Mouse (Mus musculus) embryo, embryonic 11.5 days (tissue): ENCODE results near the gene Peli2.

Experiments used
- DNase-seq: peaks from one replicate; pipeline ENCODE4 v3.0.0-alpha.2; 2012; ENCODE audit warnings: low read depth, low spot score

The Peli2 gene

GRCm38 (mm10) chr14:48222684-48223083 lies 102.1 kb downstream of the Peli2 start:
- no peak for DNase-seq

GRCm38 (mm10) chr14:48224203-48224602 lies 103.6 kb downstream of the Peli2 start:
- no peak for DNase-seq

GRCm38 (mm10) chr14:48224861-48225300 lies 104.3 kb downstream of the Peli2 start:
- no peak for DNase-seq

DNA sequence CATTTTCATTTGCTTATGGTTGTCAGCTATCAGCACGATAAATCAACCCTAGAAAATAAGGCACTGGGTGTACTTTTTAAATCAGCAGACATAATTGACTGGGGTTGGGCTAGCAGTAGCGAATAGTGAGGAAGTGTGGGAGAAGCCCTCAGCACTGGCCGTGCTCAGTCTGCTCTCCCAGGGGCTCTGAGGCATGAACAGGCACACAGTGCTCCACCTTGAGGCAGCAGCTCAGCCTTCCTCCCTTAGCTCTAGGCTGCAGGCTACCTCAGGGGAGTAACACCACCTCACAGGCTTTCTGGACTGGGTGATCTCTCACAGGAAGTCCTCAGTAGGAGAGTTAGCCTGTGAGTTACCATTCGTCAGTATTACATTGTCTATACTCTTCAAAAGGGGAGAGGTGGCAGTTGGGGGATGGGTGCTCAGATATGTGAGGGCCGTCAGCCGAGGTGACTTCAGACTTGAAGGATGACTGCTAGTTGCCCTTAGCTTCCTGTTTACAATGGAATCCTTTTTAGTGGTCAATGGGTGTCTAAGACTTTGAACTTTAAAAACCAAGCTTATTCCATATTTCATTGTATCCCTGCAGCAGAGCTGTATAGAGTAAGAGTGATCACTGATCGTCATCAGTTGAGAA lies 105.3 kb downstream of the Peli2 start:
- DNase-seq: no peak

- DNase-seq: no peak
Measured at GRCm38 (mm10) chr14:48226759-48227158, 106.1 kb downstream of the Peli2 start.

- no peak for DNase-seq
Measured at GRCm38 (mm10) chr14:48234785-48235519, 114.3 kb downstream of the Peli2 start.

GRCm38 (mm10) chr14:48241335-48241734 lies 120.7 kb downstream of the Peli2 start:
- DNase-seq: no peak

- DNase-seq: no peak
Measured at GRCm38 (mm10) chr14:48246236-48246635, 125.6 kb downstream of the Peli2 start.

DNA sequence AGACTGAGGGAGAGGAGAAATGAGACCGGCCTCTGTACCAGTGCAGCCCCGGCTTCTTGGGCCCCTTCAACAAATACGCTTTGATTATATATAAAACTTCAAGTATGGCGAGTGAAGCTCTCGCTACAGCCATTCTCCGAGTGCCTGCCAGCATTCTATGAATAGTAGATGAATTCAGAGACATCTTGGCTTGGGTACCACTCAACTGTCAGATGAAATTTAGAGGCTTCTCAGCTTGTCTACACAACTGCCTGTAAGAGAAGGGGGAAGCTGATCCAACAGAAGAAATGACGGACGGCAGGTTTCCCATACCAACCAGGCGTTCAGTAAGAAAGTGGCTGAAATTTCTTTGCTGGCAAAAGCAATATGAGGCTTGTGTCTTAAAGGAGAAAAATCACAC lies 126.3 kb downstream of the Peli2 start:
- no peak for DNase-seq

DNA sequence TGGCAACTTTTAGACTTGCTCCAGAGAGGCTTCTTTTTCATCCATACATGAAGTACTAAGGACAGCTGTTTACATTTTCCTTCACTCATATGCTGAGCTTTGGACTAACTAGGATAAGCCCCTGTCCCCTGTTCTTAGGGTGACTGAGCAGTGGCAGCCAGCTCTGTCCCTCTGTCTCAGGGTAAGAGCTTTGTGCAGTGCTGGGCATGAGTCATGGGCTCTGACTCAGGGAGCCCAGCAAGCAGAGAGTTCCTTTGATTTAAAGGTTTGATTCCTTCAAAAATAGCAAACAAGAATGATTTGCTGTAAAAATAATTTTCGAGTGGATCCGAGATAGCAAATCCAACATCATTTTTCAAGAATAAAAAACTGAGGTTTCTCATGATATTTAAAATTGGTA lies 128.8 kb downstream of the Peli2 start:
- DNase-seq: no peak

- DNase-seq: no peak
Measured at GRCm38 (mm10) chr14:48249909-48250308, 129.3 kb downstream of the Peli2 start.

DNA sequence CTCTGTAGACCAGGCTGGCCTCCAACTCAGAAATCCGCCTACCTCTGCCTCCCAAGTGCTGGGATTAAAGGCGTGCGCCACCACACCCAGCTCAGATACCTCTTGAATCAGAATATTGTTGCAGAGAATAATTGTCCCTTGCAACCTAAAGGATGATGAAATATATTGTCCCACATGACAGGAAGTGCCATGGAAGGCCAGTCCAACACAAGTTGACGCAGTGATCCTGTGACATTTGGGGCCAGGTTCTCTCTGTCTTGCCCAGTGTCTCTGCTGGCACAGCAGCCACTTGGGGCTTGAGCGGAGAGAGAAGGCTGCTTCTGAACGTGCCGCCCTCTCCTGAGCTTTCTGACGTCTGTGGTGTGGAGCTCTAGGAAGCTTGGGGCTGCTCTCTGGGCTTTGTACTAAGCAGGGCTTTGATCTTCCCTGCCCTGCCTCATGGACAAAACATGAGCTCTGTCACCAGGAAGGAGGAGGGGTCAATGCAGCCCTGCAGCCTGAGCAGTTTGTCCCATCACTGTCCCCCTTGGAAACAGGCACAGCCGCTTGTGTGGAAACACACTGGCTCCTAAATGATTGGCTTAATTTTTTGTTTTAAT lies 130.9 kb downstream of the Peli2 start:
- no peak for DNase-seq

GRCm38 (mm10) chr14:48253183-48253582 lies 132.6 kb downstream of the Peli2 start:
- DNase-seq: no peak

DNA sequence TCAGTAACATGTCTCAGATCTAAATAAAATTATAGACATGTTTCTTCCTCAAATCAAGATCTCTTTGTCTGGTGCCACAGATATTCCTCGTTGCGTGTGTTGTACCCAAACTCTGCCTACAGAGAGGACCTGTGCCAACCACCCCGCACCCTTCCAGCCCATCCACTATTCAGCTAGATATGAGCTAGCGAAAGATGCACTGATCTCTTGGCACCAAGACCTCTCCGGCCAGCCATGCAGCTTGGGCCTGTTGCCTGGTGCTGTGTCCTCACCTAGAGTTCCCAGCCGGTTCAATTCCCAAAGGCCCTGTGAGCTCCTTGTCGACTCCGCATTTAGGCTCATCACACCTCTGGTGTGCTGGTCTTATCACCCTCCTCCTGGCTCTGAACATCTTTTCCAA lies 134.1 kb downstream of the Peli2 start:
- no peak for DNase-seq

- DNase-seq: no peak
Measured at GRCm38 (mm10) chr14:48255290-48255689, 134.7 kb downstream of the Peli2 start.

GRCm38 (mm10) chr14:48257759-48258158 lies 137.1 kb downstream of the Peli2 start:
- no peak for DNase-seq

DNA sequence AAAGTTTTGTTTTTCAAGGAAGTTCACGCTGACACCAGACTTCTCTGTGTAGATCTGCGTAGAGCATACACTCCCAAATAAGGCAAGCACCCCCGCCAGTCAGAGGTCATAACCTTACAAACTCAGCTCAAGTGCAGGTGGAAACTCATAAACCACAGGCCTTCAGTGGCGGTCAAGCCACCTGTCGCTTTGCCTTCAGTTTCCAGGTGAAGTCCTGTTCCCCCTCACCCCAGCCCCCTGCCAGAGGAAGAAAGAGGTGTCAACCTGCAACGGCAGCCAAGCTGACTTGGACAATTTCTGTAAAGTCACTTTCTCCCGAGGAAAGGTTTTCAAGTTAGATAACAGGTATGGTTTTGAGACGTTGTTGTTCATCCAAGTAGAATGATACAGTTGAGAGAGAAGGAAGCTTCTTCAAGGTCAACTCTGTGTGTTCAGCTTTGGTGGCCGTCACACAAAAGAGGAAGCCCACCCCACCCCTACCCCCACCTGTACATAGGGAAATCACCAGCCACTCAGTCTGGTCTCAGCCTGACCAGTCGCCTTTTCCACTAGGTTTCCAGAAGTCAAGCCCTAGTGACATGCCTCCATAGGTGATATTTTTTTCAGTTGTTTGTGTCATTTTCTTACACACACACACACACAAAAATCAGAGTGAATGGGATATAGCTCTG lies 138.2 kb downstream of the Peli2 start:
- no peak for DNase-seq

GRCm38 (mm10) chr14:48263146-48263545 lies 142.5 kb downstream of the Peli2 start:
- no peak for DNase-seq

GRCm38 (mm10) chr14:48266710-48267109 lies 146.1 kb downstream of the Peli2 start:
- no peak for DNase-seq

DNA sequence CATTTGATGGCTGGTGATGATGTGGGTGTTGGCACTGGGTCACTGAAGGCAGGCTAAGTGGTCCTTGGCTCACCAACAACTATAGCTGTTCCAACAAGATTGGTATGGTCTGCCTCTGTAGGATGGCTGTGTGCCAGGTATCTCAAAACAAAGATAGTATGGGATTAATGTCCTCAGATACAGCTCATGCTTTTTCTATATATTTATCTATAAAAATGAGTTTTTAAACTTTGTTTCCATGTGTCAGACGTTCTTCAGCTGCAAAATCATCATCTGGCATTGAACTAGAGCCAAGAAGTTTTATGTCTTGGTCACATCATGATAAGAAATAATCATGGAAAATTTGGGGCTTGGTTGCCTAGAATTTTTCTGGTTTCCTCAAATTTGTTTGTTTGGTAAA lies 157.7 kb downstream of the Peli2 start:
- DNase-seq: no peak

DNA sequence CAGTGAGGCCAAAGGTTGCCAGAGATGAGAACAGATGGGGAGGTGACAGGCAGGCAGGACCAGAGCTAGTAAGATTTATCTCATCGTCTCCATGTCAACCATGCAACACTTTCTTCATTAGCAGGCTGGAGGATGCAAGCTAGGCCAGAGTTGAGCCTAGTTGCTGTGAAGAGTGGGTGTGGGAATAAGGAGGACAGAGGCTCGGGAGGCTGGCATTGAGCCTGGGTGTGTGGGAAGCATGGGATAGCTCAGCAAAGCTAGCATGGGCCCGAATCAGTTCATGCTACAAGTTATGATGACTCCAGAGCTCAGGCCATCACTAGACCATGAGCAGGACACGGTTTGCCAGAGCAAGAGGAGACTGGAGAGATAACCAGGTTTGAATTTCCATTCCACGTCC lies 166.3 kb downstream of the Peli2 start:
- DNase-seq: no peak

DNA sequence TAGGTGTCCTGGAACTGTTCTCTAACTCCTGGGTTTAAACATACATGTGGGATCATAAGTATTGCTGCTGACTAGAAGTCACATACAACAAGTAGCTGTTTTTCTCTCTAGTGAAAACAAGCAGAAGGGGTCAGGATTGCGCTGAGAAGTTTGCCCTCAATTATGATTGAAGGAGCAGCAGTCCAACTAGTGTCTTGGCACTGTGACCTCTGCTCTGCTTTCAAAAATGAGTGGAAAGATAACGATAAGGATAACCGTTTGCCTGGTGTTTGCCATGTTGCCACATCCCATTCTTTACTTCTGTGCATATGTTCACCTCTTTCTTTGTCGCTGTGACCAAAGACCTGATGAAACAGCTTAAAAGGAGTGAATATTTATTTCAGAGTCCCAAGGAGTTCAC lies 167.0 kb downstream of the Peli2 start:
- DNase-seq: no peak
